Mouse (Mus musculus) small intestine, adult 2 months (tissue): ENCODE results near the gene Hspa8. TPM values are rescaled to one million over a fixed set of nuclear protein-coding genes. Genes with fewer than 3 reads are reported as not detected.

ENCODE experiments used
- H3K27ac ChIP-seq: fragments of 200-500 bp; 2 replicates; pipeline ENCODE4 v1.5.1; 2012; ENCODE audit warnings: low read depth, low read length, control low read depth, inconsistent platforms; ENCODE audit not compliant: insufficient read depth
- H3K27me3 ChIP-seq: fragments of 200-500 bp; 2 replicates; pipeline ENCODE4 v1.6.1; 2012; ENCODE audit warnings: mild to moderate bottlenecking, moderate library complexity, low read length, inconsistent platforms; ENCODE audit not compliant: control insufficient read depth, insufficient read depth
- H3K36me3 ChIP-seq: fragments of 200-500 bp; 2 replicates; pipeline ENCODE4 v1.6.1; 2012; ENCODE audit warnings: mild to moderate bottlenecking, low read length, control low read depth, inconsistent platforms; ENCODE audit not compliant: control insufficient read depth, insufficient read depth
- H3K4me1 ChIP-seq: fragments of 200-500 bp; 2 replicates; pipeline ENCODE4 v1.6.1; 2012; ENCODE audit warnings: low read length, inconsistent platforms, mixed read lengths; ENCODE audit not compliant: control insufficient read depth, insufficient read depth, insufficient read length
- H3K4me3 ChIP-seq: fragments of 200-500 bp; 2 replicates; pipeline ENCODE4 v1.5.1; 2012; ENCODE audit warnings: low read depth, mild to moderate bottlenecking, control low read depth, inconsistent platforms, low read length, moderate library complexity
- CTCF ChIP-seq: fragments of 200-500 bp; IDR thresholded peaks from 2 replicates; pipeline ENCODE4 v1.5.1; 2012; ENCODE audit warnings: low read depth, mild to moderate bottlenecking, control low read depth, inconsistent platforms, low read length, moderate library complexity, mixed read lengths; ENCODE audit not compliant: insufficient replicate concordance, insufficient read length; ENCODE audit errors: extremely low read depth
- POLR2A ChIP-seq: fragments of 200-500 bp; IDR thresholded peaks from 2 replicates; pipeline ENCODE4 v1.6.1; 2012; ENCODE audit warnings: low read depth, mild to moderate bottlenecking, control low read depth, inconsistent platforms, low read length, moderate library complexity
- WGBS: fragments of 180-500 bp; shearing (Covaris S2); methylation state at CpG from one replicate; pipeline ENCODE4 v1.1.7; 2018; 5-methylcytosine and 5-hydroxymethylcytosine counted together
- polyA plus RNA-seq: library from polyadenylated mRNA; depleted of rRNA; stranded (reverse); fragments of >200 nt; gene quantifications from 2 replicates; pipeline ENCODE4 v1.2.3, GENCODE M21; 2012

The Hspa8 gene
- polyA plus RNA-seq, 1 experiment: 816 TPM

GRCm38 (mm10) chr9:40776459-40777248, 24.1 kb upstream of the Hspa8 start:
- peak overlapping the region; percentile 92 for H3K27ac ChIP-seq
- no peak overlapping the region for H3K4me3 ChIP-seq
- no peaks in the 10 kb centered on the region for H3K27me3 ChIP-seq
- H3K4me1 ChIP-seq: peaks cover 6% of the 10 kb centered on the region
- 19% methylated on average over 11 of the region's 11 CpGs for WGBS
- TF ChIP-seq POLR2A: no peak
- no peak for TF ChIP-seq CTCF
- H3K36me3 ChIP-seq: no peaks in the 10 kb centered on the region

GRCm38 (mm10) chr9:40780111-40780510, 20.7 kb upstream of the Hspa8 start:
- H3K27ac ChIP-seq: no peak overlapping the region
- H3K4me3 ChIP-seq: no peak overlapping the region
- peaks cover 24% of the 10 kb centered on the region for H3K4me1 ChIP-seq
- TF ChIP-seq CTCF (no peak), POLR2A (no peak)
- H3K36me3 ChIP-seq: no peaks in the 10 kb centered on the region
- WGBS: 72% methylated on average over 3 of the region's 3 CpGs
- H3K27me3 ChIP-seq: no peaks in the 10 kb centered on the region

GRCm38 (mm10) chr9:40780892-40781725, 19.7 kb upstream of the Hspa8 start:
- 76% methylated on average over 11 of the region's 11 CpGs for WGBS
- Histone ChIP-seq H3K27ac (peak overlapping the region; percentile 95), H3K36me3 (no peaks in the 10 kb centered on the region), H3K4me1 (peaks cover 22% of the 10 kb centered on the region), H3K4me3 (no peak overlapping the region), H3K27me3 (no peaks in the 10 kb centered on the region)
- TF ChIP-seq POLR2A: no peak
- TF ChIP-seq CTCF: no peak

GRCm38 (mm10) chr9:40781726-40782581, 18.8 kb upstream of the Hspa8 start:
- H3K27ac ChIP-seq: peak overlapping the region; percentile 95

GRCm38 (mm10) chr9:40783641-40784373, 17.0 kb upstream of the Hspa8 start:
- Histone ChIP-seq H3K27ac (peak overlapping the region; percentile 79), H3K4me3 (no peak overlapping the region; the same call in 1 of the 2 replicates), H3K4me1 (peaks cover 21% of the 10 kb centered on the region), H3K36me3 (no peaks in the 10 kb centered on the region), H3K27me3 (no peaks in the 10 kb centered on the region)
- TF ChIP-seq CTCF: no peak
- TF ChIP-seq POLR2A: no peak; the same call in 1 of the 2 replicates
- 33% methylated on average over 13 of the region's 13 CpGs for WGBS

More at GRCm38 (mm10) chr9:40781726-40782581, 18.8 kb upstream of the Hspa8 start:
- 9% methylated on average over 26 of the region's 26 CpGs for WGBS
- H3K4me3 ChIP-seq: peak overlapping the region; percentile 53
- no peaks in the 10 kb centered on the region for H3K36me3 ChIP-seq
- TF ChIP-seq POLR2A (peak; percentile 76), CTCF (no peak)
- H3K27me3 ChIP-seq: no peaks in the 10 kb centered on the region
- H3K4me1 ChIP-seq: peaks cover 21% of the 10 kb centered on the region

- Histone ChIP-seq H3K36me3 (no peaks in the 10 kb centered on the region), H3K4me3 (no peak overlapping the region), H3K27ac (peak overlapping the region; percentile 41), H3K27me3 (no peaks in the 10 kb centered on the region), H3K4me1 (peaks cover 21% of the 10 kb centered on the region)
- WGBS: 39% methylated on average over 9 of the region's 9 CpGs
- TF ChIP-seq POLR2A (no peak), CTCF (no peak)
Measured at GRCm38 (mm10) chr9:40784374-40784967, 16.3 kb upstream of the Hspa8 start.
